Mouse (Mus musculus) testis, postnatal 10 days (tissue): ENCODE results near the gene Tenm4.

Experiments used
- DNase-seq: peaks from one replicate; pipeline ENCODE4 v3.0.0; 2021; ENCODE audit warnings: low spot score

Gene Tenm4

DNA sequence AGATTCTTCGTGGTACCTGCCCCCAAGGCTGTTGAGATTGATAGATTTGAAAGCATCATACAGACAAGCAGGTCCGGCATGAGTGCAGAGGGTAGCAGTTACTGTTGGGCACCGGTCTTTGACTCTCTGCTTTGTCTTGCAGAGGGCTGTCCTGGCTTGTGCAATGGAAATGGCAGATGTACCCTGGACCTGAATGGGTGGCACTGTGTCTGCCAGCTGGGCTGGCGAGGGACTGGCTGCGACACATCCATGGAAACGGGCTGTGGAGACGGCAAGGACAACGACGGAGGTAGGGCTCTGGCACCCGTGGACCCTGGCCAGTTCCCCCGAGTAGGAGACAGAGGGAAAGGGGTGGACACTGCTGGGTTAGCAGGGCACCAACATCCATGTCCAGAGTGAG, 640.6 kb downstream of the Tenm4 start:
- DNase-seq, result no peak

DNA sequence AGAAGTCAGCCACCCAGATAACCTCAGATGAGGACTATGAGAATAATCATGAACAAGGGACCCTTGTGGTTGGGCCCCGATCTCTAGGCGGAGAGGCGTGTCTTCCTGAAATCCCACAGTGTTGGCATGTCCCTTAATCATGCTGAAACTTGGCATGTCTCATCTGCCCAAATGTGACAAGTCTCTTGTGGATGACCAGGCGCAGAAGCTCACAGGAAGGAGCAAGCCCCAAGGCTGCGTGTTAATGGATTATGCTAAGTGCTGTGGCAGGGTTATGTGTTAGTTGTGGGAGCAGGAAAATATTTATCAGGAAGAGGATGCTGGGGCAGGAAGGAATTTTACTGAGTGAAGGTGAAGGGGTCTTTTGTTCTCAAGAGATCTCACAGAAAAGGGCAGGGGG, 642.0 kb downstream of the Tenm4 start:
- no peak for DNase-seq

GRCm38 (mm10) chr7:96813497-96814400, 642.7 kb downstream of the Tenm4 start:
- DNase-seq, result peak; percentile 62

- DNase-seq, result no peak
Observed at GRCm38 (mm10) chr7:96814581-96814980, 643.5 kb downstream of the Tenm4 start.

DNA sequence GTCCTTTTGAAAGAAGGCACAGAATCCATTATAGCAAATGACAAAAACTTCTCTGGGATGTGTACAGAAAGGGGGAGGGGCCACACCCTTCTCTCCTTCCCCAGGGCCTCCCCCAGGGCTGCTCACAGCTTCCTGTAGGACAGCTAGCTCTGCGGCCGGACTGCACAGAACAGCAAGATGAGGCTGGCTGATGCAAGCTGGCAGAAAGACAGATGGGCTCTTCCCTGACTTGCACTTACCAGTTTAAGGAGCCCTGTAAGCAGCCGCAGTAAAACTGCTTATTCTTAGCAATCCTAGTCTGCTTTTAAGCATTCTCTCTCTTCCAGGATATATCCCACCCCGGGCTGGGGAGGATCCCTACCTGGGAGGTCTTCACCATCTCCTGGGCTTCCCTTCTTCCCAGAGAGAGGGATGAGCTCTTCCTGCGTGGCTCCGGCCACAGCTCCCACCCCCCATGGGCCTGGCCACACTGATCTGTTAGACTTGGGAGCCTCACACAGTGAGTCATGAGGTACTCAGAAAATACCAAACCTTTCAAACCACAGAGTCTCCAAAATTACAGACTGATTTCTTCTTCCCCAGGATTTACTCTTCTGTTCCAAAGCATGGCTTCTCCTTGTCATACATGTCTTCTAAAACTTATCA, 646.1 kb downstream of the Tenm4 start:
- DNase-seq, result peak; percentile 51

DNA sequence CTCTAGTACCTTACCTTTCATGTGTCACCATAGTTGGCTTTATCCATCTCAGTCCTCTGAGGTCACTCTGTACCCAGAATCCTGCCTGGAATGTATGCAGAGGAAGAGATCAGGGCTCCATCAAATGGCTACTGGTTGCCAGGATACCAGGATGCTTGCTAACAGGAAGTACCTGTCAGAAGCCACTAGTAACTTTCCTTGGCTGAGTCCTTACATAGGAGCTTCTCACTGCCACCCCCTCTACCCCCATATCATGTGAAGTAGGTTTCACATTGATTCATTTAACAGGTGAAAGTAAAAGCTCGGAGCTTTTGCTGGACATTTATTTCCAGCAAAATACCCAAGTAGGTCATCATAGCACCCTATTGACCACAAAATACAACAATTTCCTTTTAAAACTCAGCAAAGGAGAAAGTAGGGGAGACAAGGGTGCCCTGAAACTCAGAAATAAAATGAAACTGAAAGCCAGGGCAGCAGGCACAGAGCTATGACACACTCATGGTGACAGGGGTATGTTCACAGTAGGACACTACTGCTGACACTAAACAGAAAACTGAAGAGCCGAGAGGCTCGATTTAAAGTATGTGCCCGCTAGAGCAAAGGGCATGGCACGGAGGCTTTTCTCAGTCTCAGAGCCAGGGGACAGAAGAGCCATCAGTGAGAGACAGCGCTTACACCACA, 647.3 kb downstream of the Tenm4 start:
- no peak for DNase-seq

- DNase-seq, result no peak
Observed at GRCm38 (mm10) chr7:96819538-96819937, 648.5 kb downstream of the Tenm4 start.

- DNase-seq, result no peak
Observed at GRCm38 (mm10) chr7:96820343-96820742, 649.3 kb downstream of the Tenm4 start.

DNA sequence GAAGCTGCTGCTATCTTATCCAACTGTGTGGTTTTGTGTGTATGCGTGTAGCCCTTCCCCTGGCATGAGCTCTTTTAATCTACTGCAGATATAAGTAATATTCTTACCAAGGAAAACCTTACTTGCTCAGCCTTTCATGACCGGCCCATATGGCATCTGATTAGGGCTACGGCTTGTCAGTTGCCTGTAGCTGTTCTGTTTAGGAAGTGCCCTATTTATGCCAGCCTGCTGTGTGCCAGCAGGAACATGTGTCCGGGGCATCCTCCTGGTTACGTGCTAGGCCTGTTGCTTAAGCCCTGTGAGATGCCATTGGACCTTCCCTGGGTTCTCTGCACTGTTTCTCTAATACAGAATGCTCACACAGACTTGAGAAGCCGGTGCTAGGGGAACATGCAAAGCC, 655.1 kb downstream of the Tenm4 start:
- DNase-seq, result no peak

- DNase-seq, result no peak
Observed at GRCm38 (mm10) chr7:96826672-96827071, 655.6 kb downstream of the Tenm4 start.

- DNase-seq, result no peak
Observed at GRCm38 (mm10) chr7:96832551-96832950, 661.5 kb downstream of the Tenm4 start.

DNA sequence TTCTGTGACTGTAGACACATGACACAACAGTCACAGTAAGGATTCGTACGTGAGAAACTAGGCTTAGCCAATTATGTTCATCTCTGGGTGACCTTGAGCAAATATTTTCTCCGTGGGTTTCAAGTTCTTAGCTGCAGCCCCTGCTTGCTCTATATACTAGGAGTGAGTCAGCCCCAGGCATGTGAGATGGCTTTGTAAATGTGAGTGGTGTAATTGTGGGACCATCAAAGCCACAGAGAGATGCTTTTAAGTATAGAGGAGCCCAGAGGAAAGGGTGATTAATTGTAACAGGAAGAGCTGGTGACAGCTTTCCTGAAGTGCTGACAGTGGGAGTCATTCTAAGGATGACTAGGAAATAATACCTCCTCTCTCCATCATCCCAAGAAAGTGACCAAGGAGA, 662.0 kb downstream of the Tenm4 start:
- no peak for DNase-seq

DNA sequence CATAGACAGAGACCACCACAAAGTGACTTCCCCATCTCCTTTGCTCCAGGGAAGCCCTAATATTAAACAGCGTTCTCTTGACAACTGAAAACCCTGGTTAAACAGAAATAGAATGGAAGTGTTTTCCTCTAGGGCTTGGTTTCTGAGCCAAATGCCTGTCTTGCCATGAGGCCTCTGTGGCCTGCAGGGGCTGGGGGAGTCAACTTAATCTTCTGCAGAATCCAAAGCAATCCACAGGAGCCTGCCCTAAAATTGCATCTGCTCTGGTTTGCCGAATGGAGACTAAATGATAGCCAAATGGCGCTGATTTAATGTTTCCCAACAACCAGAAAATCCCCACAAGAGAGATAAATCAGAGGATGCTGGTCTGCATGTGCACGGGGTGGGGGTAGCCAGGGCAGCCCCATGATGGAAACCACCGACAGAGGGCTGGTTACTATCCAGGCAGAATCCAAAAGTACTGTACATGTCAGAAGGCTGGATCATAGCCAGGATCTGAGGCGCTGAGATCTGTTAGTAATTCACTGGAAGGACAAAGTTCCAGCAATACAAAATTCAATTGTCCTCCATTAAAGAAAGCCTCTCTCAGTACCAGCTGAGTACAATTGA, 663.7 kb downstream of the Tenm4 start:
- no peak for DNase-seq

GRCm38 (mm10) chr7:96835313-96835712, 664.3 kb downstream of the Tenm4 start:
- DNase-seq, result no peak

DNA sequence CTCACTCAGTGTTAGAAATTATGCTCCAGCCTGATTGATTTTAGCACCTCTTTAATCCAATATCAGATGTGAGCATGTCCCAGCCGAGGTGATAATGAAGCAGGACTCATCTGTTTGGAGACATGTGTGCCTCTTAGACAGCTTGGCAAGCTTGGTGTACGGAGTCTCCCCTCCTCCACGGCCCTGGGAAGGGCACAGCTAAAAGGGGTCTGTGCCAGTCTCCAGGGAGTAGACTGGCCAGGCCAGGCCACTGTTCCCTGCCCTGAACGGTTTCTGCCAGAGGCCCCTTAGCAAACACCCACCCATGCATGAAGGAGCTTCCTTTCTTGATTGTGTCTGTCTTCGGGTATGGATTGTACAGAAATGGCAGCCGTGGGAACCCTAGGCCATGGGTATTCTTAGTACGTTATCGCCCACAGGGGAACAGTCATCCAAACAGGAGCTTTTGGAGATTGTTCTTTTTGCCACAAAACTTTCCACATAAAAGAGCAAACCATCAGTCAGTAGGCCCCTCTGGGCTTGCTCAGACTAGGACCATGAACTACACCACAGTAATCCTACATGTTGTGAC, 667.3 kb downstream of the Tenm4 start:
- DNase-seq, result no peak

- DNase-seq, result no peak
Observed at GRCm38 (mm10) chr7:96838926-96839325, 667.9 kb downstream of the Tenm4 start.

- no peak for DNase-seq
Observed at GRCm38 (mm10) chr7:96839586-96839985, 668.5 kb downstream of the Tenm4 start.

DNA sequence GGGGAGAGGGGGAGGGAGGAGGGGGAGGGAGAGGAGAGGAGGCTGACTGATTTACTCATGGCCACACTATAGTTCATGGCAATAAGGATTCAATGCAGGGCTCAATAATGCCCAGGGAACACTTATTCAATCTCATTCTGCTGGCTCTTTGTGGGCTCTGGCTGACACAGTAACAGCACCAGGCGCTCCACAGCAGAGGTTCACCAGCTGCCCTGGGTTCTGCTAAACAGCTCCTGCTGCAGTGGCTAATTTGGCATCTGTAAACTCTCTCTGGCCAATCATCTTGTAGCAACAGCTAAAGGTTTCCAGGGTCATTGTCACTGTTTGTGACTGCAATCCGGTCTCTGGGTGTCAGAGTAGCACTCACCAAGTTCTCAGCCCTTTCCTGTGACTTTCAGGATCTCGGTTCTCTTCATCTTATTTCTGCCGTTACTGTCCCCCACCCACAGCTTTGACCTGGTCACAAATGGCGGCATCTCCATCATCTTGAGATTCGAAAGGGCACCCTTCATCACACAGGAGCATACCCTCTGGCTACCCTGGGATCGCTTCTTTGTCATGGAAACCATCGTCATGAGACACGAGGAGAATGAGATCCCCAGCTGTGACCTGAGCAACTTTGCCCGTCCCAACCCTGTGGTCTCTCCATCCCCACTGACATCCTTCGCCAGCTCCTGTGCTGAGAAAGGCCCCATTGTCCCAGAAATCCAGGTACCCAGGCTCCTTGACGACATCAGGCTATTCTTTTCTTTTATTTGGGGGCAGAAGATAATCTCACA, 671.6 kb downstream of the Tenm4 start:
- no peak for DNase-seq

GRCm38 (mm10) chr7:96844104-96844894, 673.3 kb downstream of the Tenm4 start:
- DNase-seq, result no peak

- DNase-seq, result no peak
Observed at GRCm38 (mm10) chr7:96852781-96853180, 681.7 kb downstream of the Tenm4 start.
